Mouse (Mus musculus) frontal cortex, postnatal 10 days (tissue): ENCODE data around the gene Olfr102.

Experiments used
- DNase-seq, 2 experiments: peaks; one replicate each; pipeline ENCODE4 v3.0.0; 2022; ENCODE audit warnings: low spot score in 2 of 2, mixed read lengths in 1 of 2

Gene Olfr102

GRCm38 (mm10) chr17:37316954-37317353 is at the start of gene Olfr102:
Gene Olfr102, minus strand, starts transcription at chr17:37317054.
- no peak for DNase-seq

DNA sequence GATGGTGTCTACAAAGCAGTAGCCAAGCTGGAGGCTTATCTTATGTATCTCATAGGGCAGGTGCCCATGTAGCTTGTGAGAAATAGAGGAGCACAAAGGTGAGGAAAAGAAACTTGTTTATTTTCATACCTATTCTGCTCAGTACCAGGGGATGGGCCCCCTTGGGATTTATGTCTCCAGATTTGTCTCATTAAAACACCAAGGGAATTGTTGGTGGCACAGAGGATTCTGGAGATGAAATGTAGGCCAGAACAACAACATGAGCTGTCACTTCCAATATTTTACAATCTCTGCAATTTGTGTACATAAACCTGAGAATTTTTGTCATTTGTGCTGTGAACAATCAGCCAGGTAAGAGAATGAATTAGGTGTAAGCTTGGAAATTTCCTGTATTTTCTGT is 42.4 kb upstream of the Olfr102 start, which contains the start of gene Olfr104-ps:
Olfr104-ps (plus strand) TSS at position 301 of the 400 bp plus-strand sequence.
- DNase-seq, result no peak

- DNase-seq, result no peak
These were observed 22.7 kb upstream of the Olfr102 start, which contains the start of gene Olfr103 for GRCm38 (mm10) chr17:37339598-37339997. Gene Olfr103, minus strand, starts transcription at chr17:37339698.

DNA sequence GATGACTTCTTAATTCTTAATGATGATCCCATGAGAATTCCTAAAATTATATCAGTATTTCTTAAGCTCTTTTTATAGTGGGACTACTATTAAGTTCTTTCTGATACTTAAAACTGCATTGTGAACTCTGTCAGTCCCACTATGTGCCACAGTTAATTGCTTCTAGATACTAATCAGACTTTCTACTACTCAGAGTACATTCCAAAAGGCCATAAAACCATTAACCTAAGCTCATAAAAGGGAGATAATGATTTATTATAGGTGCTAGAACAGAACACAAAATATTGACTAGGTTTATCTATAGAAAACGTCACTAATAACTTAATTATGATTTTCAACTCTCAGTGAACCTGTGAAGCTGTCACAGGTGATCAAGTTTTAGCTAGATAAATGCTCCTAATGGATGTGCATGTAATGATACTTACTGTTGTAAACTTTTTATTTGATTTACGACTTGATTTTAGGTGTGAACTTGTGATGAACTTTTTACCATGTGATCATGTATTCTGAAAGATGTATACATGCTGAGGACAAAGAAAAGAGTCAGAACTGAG is 6.6 kb downstream of the Olfr102 start:
- no peak for DNase-seq

DNA sequence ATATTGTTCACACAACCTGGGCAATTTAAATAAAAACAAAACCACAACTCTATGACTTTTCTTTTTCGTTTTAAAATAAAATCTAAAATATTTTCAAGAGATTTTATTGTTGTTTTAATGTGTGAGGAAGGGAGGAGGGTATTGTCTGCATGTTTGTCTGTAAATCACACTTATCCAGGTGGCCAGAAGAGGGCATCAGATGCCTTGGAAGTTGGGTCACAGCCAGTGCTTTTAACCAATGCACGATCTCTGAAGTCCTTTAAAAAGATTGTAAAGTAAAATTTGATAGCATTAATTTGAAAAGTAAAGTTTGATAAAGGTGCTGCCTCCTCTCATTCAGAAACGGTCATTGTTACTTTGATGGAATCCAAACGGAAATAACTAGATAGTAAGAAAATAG is 8.4 kb downstream of the Olfr102 start:
- DNase-seq, result no peak

DNA sequence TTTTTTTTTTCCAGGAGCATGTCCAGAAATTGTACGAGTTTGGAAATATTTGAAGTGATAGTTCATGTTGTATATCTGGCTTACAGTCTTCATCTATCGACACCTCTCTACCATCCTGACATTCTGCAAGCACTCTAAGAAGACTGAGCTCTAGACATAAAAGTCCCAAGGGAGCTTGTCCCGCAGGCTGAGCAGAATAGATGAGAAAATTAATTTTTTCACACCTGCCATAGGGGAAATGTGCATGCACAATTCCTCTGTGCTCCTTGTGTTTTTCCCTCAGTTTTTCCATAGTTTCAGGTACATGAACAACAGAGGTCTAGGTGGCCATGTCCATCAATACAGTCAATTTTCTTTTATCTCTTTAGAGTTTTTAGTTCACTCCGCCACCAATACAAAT is 12.6 kb downstream of the Olfr102 start, which contains the start of gene Olfr101:
Olfr101 (minus strand) TSS at position 101 of the 400 bp plus-strand sequence.
- DNase-seq, result no peak

DNA sequence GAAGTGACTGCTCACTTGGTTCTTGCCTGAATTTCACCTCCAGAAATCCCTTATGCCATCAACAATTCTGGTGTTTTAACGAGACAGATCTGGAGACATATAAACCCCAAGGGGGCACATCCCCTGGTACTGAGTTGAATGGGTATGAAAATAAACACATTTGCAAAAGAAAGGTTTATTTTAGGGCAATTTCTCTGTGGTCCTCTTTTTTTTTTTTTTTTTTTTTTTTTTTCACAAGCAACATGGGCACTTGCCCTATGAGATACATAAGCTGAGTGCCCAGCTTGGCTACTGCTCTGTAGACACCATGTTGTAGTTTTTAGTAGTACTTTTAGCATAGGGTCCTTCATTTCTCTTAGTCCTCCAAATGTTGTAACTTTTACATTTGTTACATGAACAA is 33.5 kb downstream of the Olfr102 start, which contains the start of gene Olfr99:
Olfr99 (minus strand) TSS at position 101 of the 400 bp plus-strand sequence.
- DNase-seq, result no peak

DNA sequence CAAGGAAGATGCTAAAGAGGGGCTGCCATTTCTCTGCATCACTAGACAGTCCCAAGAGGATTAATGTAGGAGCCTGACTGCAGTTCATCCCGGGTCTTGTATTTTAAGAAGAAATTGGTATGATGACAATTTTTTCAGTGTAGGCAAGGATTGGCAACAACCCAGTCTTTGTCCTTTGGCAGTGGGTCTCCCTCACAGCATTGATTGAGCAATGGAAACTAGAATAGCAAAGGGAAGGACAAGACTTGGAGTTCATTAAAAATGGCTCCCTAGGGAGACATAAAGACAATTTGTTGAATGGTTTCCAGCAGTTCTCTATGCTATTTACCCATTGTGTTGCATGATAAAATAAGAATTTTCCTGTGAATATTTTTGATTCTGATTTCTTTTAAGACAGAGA is 36.5 kb downstream of the Olfr102 start:
- no peak for DNase-seq

GRCm38 (mm10) chr17:37276573-37276972 is 40.3 kb downstream of the Olfr102 start:
- DNase-seq, result no peak

DNA sequence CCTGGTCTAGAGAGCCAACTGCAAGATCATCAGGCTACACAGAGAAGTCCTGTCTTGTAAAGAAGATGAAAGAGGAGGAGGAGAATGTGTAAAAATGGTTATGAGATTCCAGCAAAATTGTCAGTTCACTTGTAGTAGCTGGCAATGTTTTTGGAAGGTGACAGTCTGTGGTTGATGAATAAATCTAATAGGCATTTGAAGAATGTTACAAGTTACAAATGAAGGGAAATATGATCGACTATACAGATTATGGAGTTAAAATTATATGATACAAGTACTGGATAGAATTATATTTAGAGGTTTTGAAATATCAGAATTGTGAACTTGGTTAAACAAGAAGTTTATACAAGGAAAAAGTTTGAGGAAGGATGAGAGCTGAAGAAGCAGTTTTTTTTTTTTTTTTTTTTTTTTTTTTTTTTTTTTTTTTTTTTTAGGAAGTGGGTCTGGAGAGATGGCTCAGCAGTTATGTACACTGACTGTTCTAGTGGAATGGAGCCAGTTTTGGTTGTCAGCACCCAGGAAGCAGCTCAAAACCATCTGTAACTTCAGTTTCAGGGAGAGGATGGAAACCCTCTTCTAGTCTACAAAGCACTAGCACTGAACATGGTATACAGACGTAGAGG is 41.1 kb downstream of the Olfr102 start:
- no peak for DNase-seq

- DNase-seq, result no peak
These were observed 46.2 kb downstream of the Olfr102 start for GRCm38 (mm10) chr17:37270702-37271092.

DNA sequence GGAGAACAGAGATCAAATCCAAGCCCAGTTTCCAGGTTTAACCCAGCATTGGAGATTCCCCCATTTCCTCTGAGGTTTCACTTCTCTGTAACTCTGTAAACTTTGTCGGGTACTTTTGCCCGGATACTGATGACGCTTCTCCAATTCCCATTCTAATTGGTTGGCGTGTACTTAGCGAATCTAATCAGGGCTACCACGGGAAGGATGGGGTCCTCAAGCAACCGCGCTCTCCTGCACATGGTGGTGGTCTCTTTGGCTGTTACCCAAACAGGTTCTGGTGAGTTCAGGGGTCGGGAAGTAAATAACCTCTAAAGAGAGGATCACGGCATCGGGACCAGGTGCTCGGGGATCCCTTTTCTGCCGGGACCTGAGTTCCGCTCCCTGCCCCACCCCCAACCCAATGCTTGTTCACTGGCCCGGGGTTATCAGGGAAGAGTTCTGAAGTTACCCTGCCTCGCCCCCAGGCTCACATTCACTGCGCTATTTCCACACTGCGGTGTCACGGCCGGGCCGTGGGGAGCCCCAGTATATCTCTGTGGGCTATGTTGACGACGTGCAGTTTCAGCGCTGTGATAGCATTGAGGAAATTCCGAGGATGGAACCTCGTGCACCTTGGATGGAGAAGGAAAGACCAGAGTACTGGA is 46.7 kb downstream of the Olfr102 start, which contains the start of gene H2-M3:
H2-M3 (plus strand) TSS at position 163 of the 644 bp plus-strand sequence.
- DNase-seq, result peak; percentile 70 to 89

DNA sequence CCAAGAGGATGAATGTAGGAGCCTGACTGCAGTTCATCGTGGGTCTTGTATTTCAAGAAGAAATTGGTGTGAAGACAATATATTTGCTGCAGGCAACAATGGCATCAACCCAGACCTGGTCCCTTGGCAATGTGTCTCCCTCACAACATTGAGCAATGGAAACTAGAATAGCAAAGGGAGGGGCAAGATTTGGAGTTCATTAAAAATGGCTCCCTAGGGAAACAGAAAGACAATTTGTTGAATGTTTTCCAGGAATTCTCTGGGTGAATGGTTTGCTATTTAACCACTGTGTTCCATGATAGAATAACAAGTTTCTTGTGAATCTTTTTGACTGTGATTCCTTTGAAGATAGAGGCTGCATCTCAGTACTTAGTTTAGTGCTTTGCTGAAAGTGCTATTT is 53.2 kb downstream of the Olfr102 start, which contains the start of gene Olfr98:
Olfr98 (minus strand) TSS at position 124 of the 400 bp plus-strand sequence.
- DNase-seq, result no peak
